In genomic region chr8:117333619-117334018, GRCm38 (mm10) we compare ENCODE assay signal across 11 mouse cellular contexts.
DNase-seq lines count a peak whose midpoint lies in the region; ATAC-seq and TF ChIP-seq lines count a peak whose summit lies in the region.
"Had no signal": no experiment of that assay in that cellular context is flagged by ENCODE, and none has a peak within 500 bp of the region (broad histone marks: within the 10 kb centered on the region; RNA-seq: fewer than 3 reads in every experiment).

No protein-coding gene starts in this region.

- no peaks in the 10 kb centered on the region for H3K9me3 ChIP-seq in erythroblast, embryonic 14.5 days (ENCODE audit: control insufficient read depth, low read length)
- no peaks in the 10 kb centered on the region for H3K9me3 ChIP-seq in E14TG2a.4 (ENCODE audit: low read length)
- no peaks in the 10 kb centered on the region for H3K9me3 ChIP-seq in hindbrain, postnatal 0 days (ENCODE audit: low read length)
- no peaks in the 10 kb centered on the region for H3K9me3 ChIP-seq in limb, embryonic 12.5 days
- H3K9me3 ChIP-seq: embryonic facial prominence, embryonic 12.5 days; limb, embryonic 15.5 days had no signal

- TF ChIP-seq CTCF in E14TG2a.4 (conservative IDR thresholded peaks at IDR 0.05; ENCODE audit: low read length) = no peak
- TF ChIP-seq CTCF in hindbrain, postnatal 0 days (IDR thresholded peaks at IDR 0.05; ENCODE audit: low read depth) = no peak

- no peaks in the 10 kb centered on the region for H3K27me3 ChIP-seq in erythroblast, embryonic 14.5 days (ENCODE audit: control insufficient read depth)
- no peaks in the 10 kb centered on the region for H3K27me3 ChIP-seq in E14TG2a.4 (ENCODE audit: insufficient read depth, low read length)
- H3K27me3 ChIP-seq in hindbrain, postnatal 0 days (ENCODE audit: insufficient read depth, low read length) = no peaks in the 10 kb centered on the region
- H3K27me3 ChIP-seq in limb, embryonic 12.5 days = no peaks in the 10 kb centered on the region
- H3K27me3 ChIP-seq: embryonic facial prominence, embryonic 12.5 days; limb, embryonic 15.5 days had no signal

- ATAC-seq in erythroblast, adult 5-6 weeks (replicated peaks; ENCODE audit: low FRiP score, poor library complexity, severe bottlenecking) = no peak
- ATAC-seq in hindbrain, postnatal 0 days = no peak
- no peak for ATAC-seq in limb, embryonic 12.5 days (ENCODE audit: insufficient number of reproducible peaks, insufficient read depth, low FRiP score, low TSS enrichment, low read depth)
- no peak for ATAC-seq in activated CD4-positive, CD25-positive, alpha-beta regulatory T cell, adult 4 months

- H3K9ac ChIP-seq in hindbrain, postnatal 0 days (replicated peaks; ENCODE audit: low read length) = no peak overlapping the region
- H3K9ac ChIP-seq in limb, embryonic 12.5 days (replicated peaks) = no peak overlapping the region
- H3K9ac ChIP-seq: embryonic facial prominence, embryonic 12.5 days; limb, embryonic 15.5 days had no signal

- H3K4me1 ChIP-seq in erythroblast, embryonic 14.5 days (ENCODE audit: control insufficient read depth) = peaks cover 86% of the 10 kb centered on the region
- H3K4me1 ChIP-seq in E14TG2a.4 (replicated peaks; ENCODE audit: low read depth, low read length) = peaks cover 88% of the 10 kb centered on the region
- peaks cover 33% of the 10 kb centered on the region for H3K4me1 ChIP-seq in hindbrain, postnatal 0 days (ENCODE audit: insufficient read depth, low read length)
- H3K4me1 ChIP-seq in limb, embryonic 12.5 days (replicated peaks) = peaks cover 57% of the 10 kb centered on the region

- DNase-seq in hindbrain, postnatal 0 days (ENCODE audit: low spot score) = no peak
- DNase-seq in B cell, adult 2 months = no peak
- DNase-seq in heart, adult 8-10 months (ENCODE audit: low spot score) = no peak
- DNase-seq: thymus, postnatal 4 days had no signal

- H3K27ac ChIP-seq in hindbrain, postnatal 0 days = peak overlapping the region; percentile 20; the same call in 1 of the 2 replicates
- H3K27ac ChIP-seq in limb, embryonic 12.5 days = peak overlapping the region; percentile 53

- peak overlapping the region; percentile 55 for H3K4me3 ChIP-seq in erythroblast, embryonic 14.5 days (replicated peaks)
- peak overlapping the region; percentile 39; the same call in 1 of the 2 replicates for H3K4me3 ChIP-seq in E14TG2a.4 (replicated peaks; ENCODE audit: low read length)
- H3K4me3 ChIP-seq in hindbrain, postnatal 0 days (ENCODE audit: low read length) = no peak overlapping the region
- H3K4me3 ChIP-seq in limb, embryonic 12.5 days (replicated peaks) = no peak overlapping the region
- H3K4me3 ChIP-seq: embryonic facial prominence, embryonic 12.5 days; limb, embryonic 15.5 days had no signal

- H3K4me2 ChIP-seq in hindbrain, postnatal 0 days (ENCODE audit: low read depth, low read length) = no peak overlapping the region
- no peak overlapping the region for H3K4me2 ChIP-seq in limb, embryonic 12.5 days
- H3K4me2 ChIP-seq: embryonic facial prominence, embryonic 12.5 days; limb, embryonic 15.5 days had no signal

- 52% methylated on average over 6 of the region's 6 CpGs for WGBS in hindbrain, postnatal 0 days
- WGBS in limb, embryonic 12.5 days = 42% methylated on average over 6 of the region's 6 CpGs

- H3K36me3 ChIP-seq in erythroblast, embryonic 14.5 days (ENCODE audit: control insufficient read depth) = peaks cover 14% of the 10 kb centered on the region
- H3K36me3 ChIP-seq in E14TG2a.4 (ENCODE audit: insufficient read depth, low read length) = no peaks in the 10 kb centered on the region
- H3K36me3 ChIP-seq in hindbrain, postnatal 0 days (ENCODE audit: insufficient read depth, low read length) = no peaks in the 10 kb centered on the region
- no peaks in the 10 kb centered on the region for H3K36me3 ChIP-seq in limb, embryonic 12.5 days
- H3K36me3 ChIP-seq: embryonic facial prominence, embryonic 12.5 days; limb, embryonic 15.5 days had no signal

Comparison
In these comparisons a context has a peak if more than half of its experiments do, and no peak if none do; other contexts are left out.
1. H3K4me3 ChIP-seq: peak in erythroblast, embryonic 14.5 days (single experiment) and E14TG2a.4 (single experiment); none in hindbrain, postnatal 0 days (single experiment) and limb, embryonic 12.5 days (single experiment).